Mouse (Mus musculus) liver, embryonic 16.5 days (tissue): ENCODE measurements around the gene Lcmt2. TPM values are rescaled to one million over a fixed set of nuclear protein-coding genes. Genes with fewer than 3 reads are reported as not detected.
"Not testable (repeated sequence)": the region's sequence is repeated elsewhere in the genome, so short reads cannot be mapped to it uniquely, and the experiment has no call there.

Experiments
- ATAC-seq: fragments of 200-750 bp; cut with Nextera tagmentation; 2 replicates; pipeline ENCODE4 v1.8.0; 2017; ENCODE audit warnings: low read depth, mild to moderate bottlenecking, moderate number of reproducible peaks, moderate library complexity
- H3K27ac ChIP-seq: fragments of 300-500 bp; sonication (generic); 2 replicates; pipeline ENCODE4 v1.5.1; 2014; ENCODE audit warnings: mild to moderate bottlenecking, low read length
- H3K27me3 ChIP-seq: fragments of 300-500 bp; sonication (generic); 2 replicates; pipeline ENCODE4 v1.6.1; 2014; ENCODE audit warnings: low read depth, low read length, mixed read lengths; ENCODE audit not compliant: control insufficient read depth, insufficient read depth
- H3K36me3 ChIP-seq: fragments of 300-500 bp; sonication (generic); 2 replicates; pipeline ENCODE4 v1.6.1; 2014; ENCODE audit warnings: mild to moderate bottlenecking; ENCODE audit not compliant: control insufficient read depth, insufficient read depth
- H3K4me1 ChIP-seq: fragments of 300-500 bp; sonication (generic); 2 replicates; pipeline ENCODE4 v1.6.1; 2014; ENCODE audit warnings: low read depth, low read length, mixed read lengths; ENCODE audit not compliant: control insufficient read depth
- H3K4me2 ChIP-seq: fragments of 300-500 bp; sonication (generic); 2 replicates; pipeline ENCODE4 v1.6.1; 2014; ENCODE audit warnings: low read depth, low read length, mixed read lengths
- H3K4me3 ChIP-seq: fragments of 300-500 bp; sonication (generic); 2 replicates; pipeline ENCODE4 v1.5.1; 2014; ENCODE audit warnings: low read depth, mild to moderate bottlenecking, low read length
- H3K9ac ChIP-seq: fragments of 300-500 bp; sonication (generic); 2 replicates; pipeline ENCODE4 v1.6.1; 2014; ENCODE audit warnings: low read depth, low read length
- H3K9me3 ChIP-seq: fragments of 300-500 bp; sonication (generic); replicated peaks from 2 replicates; pipeline ENCODE4 v1.6.1; 2016; ENCODE audit warnings: low read length; ENCODE audit not compliant: control insufficient read depth
- WGBS: fragments of 180-500 bp; shearing (Covaris S2); extraction: QIAGEN DNeasy Blood & Tissue Kit; methylation state at CpG from one replicate; pipeline ENCODE4 v1.1.7; 2014; ENCODE audit not compliant: insufficient replicate concordance; 5-methylcytosine and 5-hydroxymethylcytosine counted together
- polyA plus RNA-seq: library from polyadenylated mRNA; unstranded; fragments of >200 nt; fragmentation: Nextera tagmentation; extraction: Ambion mirVana; gene quantifications from 2 replicates; pipeline ENCODE4 v1.2.1, GENCODE M21; 2015

Lcmt2 gene
- polyA plus RNA-seq, 1 experiment from 2014 or later, result 10.5 TPM

DNA sequence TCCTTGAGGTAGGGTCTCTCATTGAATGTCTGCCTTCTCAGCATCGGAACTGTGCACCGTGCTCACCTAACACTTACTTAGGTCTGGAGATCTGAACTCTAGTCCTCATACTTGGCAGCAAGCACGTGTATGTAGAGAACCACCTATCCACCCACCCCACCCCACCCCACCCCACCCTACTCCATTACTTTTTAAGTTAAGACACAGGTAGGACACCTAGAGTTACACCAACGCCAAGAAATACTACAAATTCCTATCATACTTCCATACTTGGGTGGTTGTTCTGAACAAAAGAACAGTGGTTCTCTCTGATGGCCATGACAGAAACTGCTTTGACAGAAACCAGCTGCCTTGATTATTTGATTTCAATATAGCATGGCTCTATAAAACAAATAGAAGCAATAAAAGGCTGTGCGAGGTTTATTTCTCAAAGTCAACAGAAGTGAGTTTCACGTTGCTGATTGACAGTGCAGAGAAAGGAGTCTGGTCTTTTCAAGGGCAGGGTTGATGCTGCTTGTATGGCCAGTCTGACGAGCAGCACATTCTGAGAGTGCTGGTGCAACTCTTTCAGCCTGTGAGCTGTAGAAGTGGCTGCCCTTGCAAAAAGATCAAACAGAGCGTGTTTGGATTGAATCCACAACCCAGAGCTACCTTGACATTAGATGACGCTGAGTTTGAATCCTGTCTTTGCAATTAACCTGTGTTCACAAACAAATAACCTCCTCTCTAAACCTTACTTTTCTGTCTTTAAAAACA lies 11.4 kb downstream of the Lcmt2 start:
- Histone ChIP-seq H3K9me3 (no peaks in the 10 kb centered on the region), H3K9ac (no peak overlapping the region), H3K36me3 (no peaks in the 10 kb centered on the region), H3K27me3 (no peaks in the 10 kb centered on the region; the same call in 1 of the 2 replicates), H3K27ac (no peak overlapping the region), H3K4me2 (no peak overlapping the region), H3K4me1 (no peaks in the 10 kb centered on the region), H3K4me3 (no peak overlapping the region)
- 59% methylated on average over 9 of the region's 9 CpGs for WGBS
- no peak for ATAC-seq

DNA sequence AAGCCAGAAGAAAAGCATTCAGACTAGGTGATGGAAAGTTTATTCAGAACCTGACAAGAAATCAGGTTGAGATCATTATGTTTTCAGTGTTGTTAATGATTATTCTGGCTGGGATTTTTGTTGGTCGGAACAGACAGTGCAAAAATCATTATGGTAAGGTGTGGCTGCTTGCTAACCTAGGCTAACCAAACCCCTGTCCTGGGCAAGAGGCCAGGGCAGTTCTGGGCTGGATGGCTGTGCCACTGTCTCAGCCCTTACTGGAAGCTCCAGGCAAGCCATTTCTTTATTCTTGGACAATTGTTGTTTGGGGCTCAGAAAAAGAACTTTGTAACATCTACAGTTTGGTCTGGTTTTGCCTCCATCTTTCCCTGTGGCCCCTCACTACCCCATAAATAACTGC lies 12.9 kb downstream of the Lcmt2 start:
- Histone ChIP-seq H3K4me2 (no peak overlapping the region), H3K4me3 (no peak overlapping the region), H3K36me3 (no peaks in the 10 kb centered on the region), H3K9me3 (no peaks in the 10 kb centered on the region), H3K27ac (no peak overlapping the region), H3K27me3 (no peaks in the 10 kb centered on the region; the same call in 1 of the 2 replicates), H3K4me1 (no peaks in the 10 kb centered on the region), H3K9ac (no peak overlapping the region)
- ATAC-seq, result no peak
- 47% methylated on average over 1 of the region's 1 CpGs for WGBS

DNA sequence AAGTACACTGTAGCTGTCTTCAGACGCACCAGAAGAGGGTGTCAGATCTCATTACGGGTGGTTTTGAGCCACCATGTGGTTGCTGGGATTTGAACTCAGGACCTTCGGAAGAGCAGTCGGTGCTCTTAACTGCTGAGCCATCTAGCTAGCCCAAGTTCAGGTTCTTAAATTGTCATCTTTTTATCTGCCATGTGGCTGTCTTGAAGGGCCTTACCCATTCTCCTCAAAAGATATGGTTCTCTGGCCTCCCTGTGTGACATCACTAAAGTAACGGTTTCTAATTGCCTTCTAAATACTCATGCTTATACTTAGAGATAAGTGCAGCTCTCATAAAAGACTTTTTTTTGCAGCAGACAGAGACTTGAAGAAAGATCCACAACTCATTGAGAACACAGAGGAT lies 14.2 kb downstream of the Lcmt2 start:
- not testable (repeated sequence) for ATAC-seq, H3K27me3 ChIP-seq, H3K9me3 ChIP-seq, H3K36me3 ChIP-seq, H3K9ac ChIP-seq, H3K27ac ChIP-seq, H3K4me1 ChIP-seq, H3K4me2 ChIP-seq, H3K4me3 ChIP-seq
- WGBS, result 67% methylated on average over 5 of the region's 5 CpGs

DNA sequence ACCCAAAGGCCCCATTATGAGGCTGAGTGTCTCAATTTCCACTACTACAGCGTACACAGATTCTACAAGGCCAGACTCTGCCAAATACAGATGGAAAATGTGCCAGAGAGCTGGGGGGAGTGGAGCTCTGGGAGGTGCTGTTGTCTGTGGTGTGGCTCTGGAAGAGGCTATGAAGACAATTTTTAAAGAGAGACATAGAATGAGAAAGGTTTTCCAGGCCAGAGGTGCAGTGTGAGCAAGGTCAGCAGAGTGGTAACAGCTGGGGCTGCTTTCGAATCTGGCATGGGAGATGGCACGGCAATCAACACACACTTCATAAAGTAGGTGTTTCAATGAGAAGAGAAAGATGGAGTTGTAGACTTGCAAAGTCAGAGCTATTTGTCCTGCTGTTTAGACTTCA lies 21.2 kb downstream of the Lcmt2 start:
- H3K9me3 ChIP-seq, result no peaks in the 10 kb centered on the region
- H3K36me3 ChIP-seq, result no peaks in the 10 kb centered on the region
- 64% methylated on average over 3 of the region's 3 CpGs for WGBS
- no peak overlapping the region for H3K4me3 ChIP-seq
- ATAC-seq, result no peak
- H3K27me3 ChIP-seq, result no peaks in the 10 kb centered on the region
- no peak overlapping the region for H3K4me2 ChIP-seq
- no peak overlapping the region for H3K9ac ChIP-seq
- no peak overlapping the region for H3K27ac ChIP-seq
- H3K4me1 ChIP-seq, result no peaks in the 10 kb centered on the region

DNA sequence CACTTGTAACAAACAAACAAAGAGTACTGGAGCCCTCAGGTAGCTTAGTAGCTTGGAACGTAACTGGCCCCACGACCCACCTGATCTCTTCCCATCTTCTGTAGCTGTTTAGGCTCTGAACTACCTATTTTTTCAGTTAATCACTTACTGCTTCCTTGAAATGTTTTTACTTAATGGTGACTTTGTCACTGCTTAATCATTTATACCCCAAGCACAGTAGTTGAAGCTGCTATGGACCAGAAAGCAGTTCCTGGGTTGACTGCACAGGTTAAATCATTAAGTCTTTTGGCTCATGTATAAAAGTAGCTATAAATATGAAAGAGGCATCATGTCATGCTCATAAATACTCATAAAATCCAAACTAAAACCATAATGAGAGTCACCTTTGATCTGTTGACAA lies 25.0 kb downstream of the Lcmt2 start:
- 0 out of 2 replicates have a peak, but pooled peaks cover 3% of the 10 kb centered on the region for H3K27me3 ChIP-seq
- 73% methylated on average over 2 of the region's 2 CpGs for WGBS
- H3K9ac ChIP-seq, result no peak overlapping the region
- no peak for ATAC-seq
- no peaks in the 10 kb centered on the region for H3K36me3 ChIP-seq
- no peak overlapping the region for H3K4me2 ChIP-seq
- H3K4me3 ChIP-seq, result no peak overlapping the region
- no peaks in the 10 kb centered on the region for H3K4me1 ChIP-seq
- H3K9me3 ChIP-seq, result no peaks in the 10 kb centered on the region
- H3K27ac ChIP-seq, result no peak overlapping the region

DNA sequence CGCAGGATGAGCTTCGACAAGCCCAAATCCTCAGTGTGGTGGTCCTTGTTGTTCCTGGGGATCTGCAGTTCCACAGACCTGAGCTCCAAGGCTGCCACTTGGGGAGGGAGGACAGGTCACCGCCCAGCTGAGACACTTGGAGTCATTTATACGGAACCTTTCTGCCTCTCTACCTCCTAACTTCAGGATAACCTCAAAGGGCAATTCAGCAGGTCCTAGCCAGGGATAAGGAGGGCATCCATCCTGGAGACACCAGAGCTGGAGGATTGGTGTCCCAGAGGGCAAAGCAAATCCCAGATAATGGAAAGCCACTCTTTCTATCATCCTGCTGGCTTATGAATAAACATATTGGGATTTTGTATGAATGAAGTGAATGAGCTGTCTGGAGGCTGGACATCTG lies 30.8 kb downstream of the Lcmt2 start, which contains the start of gene Tgm7:
Gene Tgm7, minus strand, starts transcription at position 101 of the 400 bp plus-strand sequence.
- Histone ChIP-seq H3K9me3 (no peaks in the 10 kb centered on the region), H3K4me2 (no peak within 1 kb of the TSS), H3K9ac (no peak within 1 kb of the TSS), H3K27me3 (0 out of 2 replicates have a peak, but pooled peaks cover 3% of the 10 kb centered on the region), H3K36me3 (no peaks in the 10 kb centered on the region), H3K27ac (no peak within 1 kb of the TSS), H3K4me1 (no peaks in the 10 kb centered on the region), H3K4me3 (no peak within 1 kb of the TSS)
- WGBS, result 68% methylated on average over 4 of the region's 4 CpGs
- ATAC-seq, result no peak

DNA sequence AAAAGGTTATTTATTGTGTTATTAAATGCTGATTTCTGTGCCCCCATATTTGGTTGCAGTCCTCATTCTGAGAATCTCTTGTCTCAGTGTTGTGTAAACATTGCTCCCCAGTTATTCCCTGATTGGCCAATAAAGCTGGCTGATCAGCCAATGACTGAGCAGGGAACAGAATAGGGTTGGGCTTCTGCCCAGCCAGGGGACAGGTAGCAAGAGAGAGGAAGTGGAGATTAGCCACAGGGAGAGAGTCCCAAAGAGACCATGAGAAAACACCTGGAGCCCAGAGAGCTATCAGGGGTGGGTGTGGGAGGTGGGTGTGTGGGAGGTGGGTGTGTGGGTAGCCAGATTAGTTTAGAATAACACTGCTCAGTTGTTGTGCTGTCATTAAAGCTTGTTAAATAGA lies 34.5 kb downstream of the Lcmt2 start:
- Histone ChIP-seq H3K9me3 (no peaks in the 10 kb centered on the region), H3K27me3 (no peaks in the 10 kb centered on the region), H3K4me1 (no peaks in the 10 kb centered on the region), H3K9ac (no peak overlapping the region), H3K27ac (no peak overlapping the region), H3K4me2 (no peak overlapping the region), H3K4me3 (no peak overlapping the region), H3K36me3 (no peaks in the 10 kb centered on the region)
- peak; percentile 70; the same call in 1 of the 2 replicates for ATAC-seq

DNA sequence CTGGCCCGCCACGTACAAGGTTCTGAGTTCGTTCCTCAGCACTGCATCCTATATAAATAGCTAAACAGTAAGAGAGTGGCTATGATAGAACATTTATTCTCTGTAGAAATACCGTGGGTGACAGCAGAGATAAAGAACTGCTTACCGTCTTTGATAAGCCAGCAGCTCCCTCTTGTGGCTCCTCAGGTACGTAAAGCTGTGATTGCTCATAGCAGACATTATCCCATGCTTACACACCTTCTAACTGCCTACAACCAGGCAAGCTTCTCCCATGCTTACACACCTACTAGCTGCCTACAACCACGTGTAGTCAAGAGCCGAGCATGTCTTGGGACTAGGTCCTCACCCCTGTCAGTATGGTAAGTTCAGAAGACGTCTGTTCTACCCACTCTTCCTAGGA lies 38.4 kb downstream of the Lcmt2 start:
- Histone ChIP-seq H3K9me3 (no peaks in the 10 kb centered on the region), H3K4me1 (no peaks in the 10 kb centered on the region), H3K27ac (no peak overlapping the region), H3K9ac (no peak overlapping the region), H3K36me3 (no peaks in the 10 kb centered on the region), H3K4me3 (no peak overlapping the region), H3K4me2 (0 out of 2 replicates have a peak overlapping the region, but pooled peaks have one; percentile 8), H3K27me3 (no peaks in the 10 kb centered on the region)
- ATAC-seq, result 0 out of 2 replicates have a peak, but pooled peaks have one; percentile 24
- WGBS, result 16% methylated on average over 9 of the region's 9 CpGs

DNA sequence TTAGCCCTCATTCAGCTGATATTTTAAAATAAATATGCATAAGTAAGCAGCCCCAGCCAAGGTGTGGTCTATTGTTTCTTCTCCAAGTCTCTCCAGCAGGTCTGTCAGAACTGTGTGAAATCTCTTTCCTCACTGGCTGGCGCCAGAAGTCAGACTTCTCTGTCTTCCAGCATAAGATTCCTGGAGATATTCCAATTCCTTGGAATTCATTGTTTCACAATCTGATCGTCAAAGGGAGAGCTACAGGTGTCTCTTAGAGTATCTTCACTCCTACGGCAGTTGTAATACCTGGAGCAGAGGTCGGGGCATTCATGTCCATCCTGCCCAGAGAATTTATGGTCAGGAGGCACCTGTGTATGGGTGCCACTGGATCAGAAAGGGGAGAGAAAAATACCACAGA lies 50.7 kb downstream of the Lcmt2 start:
- H3K4me2 ChIP-seq, result no peak overlapping the region
- H3K27ac ChIP-seq, result no peak overlapping the region
- H3K36me3 ChIP-seq, result no peaks in the 10 kb centered on the region
- H3K4me3 ChIP-seq, result no peak overlapping the region
- H3K9me3 ChIP-seq, result no peaks in the 10 kb centered on the region
- peaks cover 2% of the 10 kb centered on the region for H3K27me3 ChIP-seq
- ATAC-seq, result no peak
- H3K9ac ChIP-seq, result no peak overlapping the region
- H3K4me1 ChIP-seq, result no peaks in the 10 kb centered on the region
- WGBS, result 51% methylated on average over 4 of the region's 4 CpGs
